ENCODE assay signal across 27 mouse cellular contexts in genomic region chr6:122334786-122335340, GRCm38 (mm10). TPM values are rescaled to one million over a fixed set of nuclear protein-coding genes. Genes with fewer than 3 reads are reported as not detected.
A peak's percentile ranks its signal among the peaks of the same experiment; 100 is the strongest.
DNase-seq lines count a peak whose midpoint lies in the region; ATAC-seq and TF ChIP-seq lines count a peak whose summit lies in the region.
"Had no signal": no experiment of that assay in that cellular context is flagged by ENCODE, and none has a peak within 500 bp of the region (broad histone marks: within the 10 kb centered on the region; RNA-seq: fewer than 3 reads in every experiment).

No protein-coding gene starts in this region.

- no peak for TF ChIP-seq CTCF in E14TG2a.4 (conservative IDR thresholded peaks at IDR 0.05; ENCODE audit: low read length)
- no peak for TF ChIP-seq CTCF in ES-Bruce4 (IDR thresholded peaks at IDR 0.05; ENCODE audit: low read depth, low read length)

- H3K9ac ChIP-seq in ES-Bruce4 (ENCODE audit: low read depth, poor library complexity, severe bottlenecking) = no peak overlapping the region
- H3K9ac ChIP-seq in intestine, embryonic 15.5 days = no peak overlapping the region
- H3K9ac ChIP-seq: forebrain, embryonic 12.5 days; heart, embryonic 12.5 days; limb, embryonic 15.5 days had no signal

- H3K4me3 ChIP-seq in E14TG2a.4 (replicated peaks; ENCODE audit: low read length) = peak overlapping the region; percentile 92
- H3K4me3 ChIP-seq in ES-Bruce4 (ENCODE audit: low read depth, low read length) = peak overlapping the region; percentile 8
- no peak overlapping the region for H3K4me3 ChIP-seq in intestine, embryonic 15.5 days (replicated peaks)
- H3K4me3 ChIP-seq: forebrain, embryonic 12.5 days; heart, embryonic 12.5 days; limb, embryonic 15.5 days had no signal

- H3K4me2 ChIP-seq in intestine, embryonic 15.5 days (replicated peaks) = no peak overlapping the region
- H3K4me2 ChIP-seq: forebrain, embryonic 12.5 days; heart, embryonic 12.5 days; limb, embryonic 15.5 days had no signal

- 0 out of 2 replicates have a peak, but pooled peaks have one; percentile 20 for TF ChIP-seq EP300 in ES-Bruce4 (IDR thresholded peaks at IDR 0.05; ENCODE audit: insufficient read depth, low read depth, low read length)

- DNase-seq in kidney, postnatal 14 days = peak; percentile 35
- no peak for DNase-seq in kidney, adult 8-10 months
- peak; percentile 46 to 70 for DNase-seq in kidney, postnatal 25 days
- DNase-seq in adrenal gland, postnatal 4 days (ENCODE audit: low spot score in 2 of 2) = no peak
- DNase-seq: adrenal gland, postnatal 36 days; cerebellum, adult 2 months; heart, postnatal 14 days; layer of hippocampus, postnatal 36 days; lung, postnatal 10 days; right cerebral cortex, postnatal 25 days; thymus, adult 18-20 months had no signal

- H3K9me3 ChIP-seq in E14TG2a.4 (ENCODE audit: low read length) = no peaks in the 10 kb centered on the region
- no peaks in the 10 kb centered on the region for H3K9me3 ChIP-seq in ES-Bruce4 (replicated peaks; ENCODE audit: control insufficient read depth, insufficient read depth, low read length, poor library complexity, severe bottlenecking)
- no peaks in the 10 kb centered on the region for H3K9me3 ChIP-seq in intestine, embryonic 15.5 days
- H3K9me3 ChIP-seq: forebrain, embryonic 12.5 days; heart, embryonic 12.5 days; limb, embryonic 15.5 days had no signal

- H3K27me3 ChIP-seq in E14TG2a.4 (ENCODE audit: insufficient read depth, low read length) (no peaks in the 10 kb centered on the region), ES-Bruce4 (ENCODE audit: control insufficient read depth, insufficient read depth, low read length, poor library complexity, severe bottlenecking) (no peaks in the 10 kb centered on the region)
- H3K27me3 ChIP-seq in intestine, embryonic 15.5 days (replicated peaks) = no peaks in the 10 kb centered on the region
- H3K27me3 ChIP-seq: forebrain, embryonic 12.5 days; heart, embryonic 12.5 days; limb, embryonic 15.5 days had no signal

- no peak for TF ChIP-seq POLR2A in ES-Bruce4 (IDR thresholded peaks at IDR 0.05; ENCODE audit: insufficient read depth, low read length)

- ATAC-seq in intestine, embryonic 15.5 days = no peak
- ATAC-seq: hindbrain, embryonic 16.5 days; midbrain, embryonic 16.5 days had no signal

- H3K36me3 ChIP-seq in E14TG2a.4 (ENCODE audit: insufficient read depth, low read length) = peaks cover 77% of the 10 kb centered on the region
- H3K36me3 ChIP-seq in ES-Bruce4 (ENCODE audit: control insufficient read depth, insufficient read depth, low read length, poor library complexity, severe bottlenecking) = peaks cover 71% of the 10 kb centered on the region
- 0 out of 2 replicates have a peak, but pooled peaks cover 7% of the 10 kb centered on the region for H3K36me3 ChIP-seq in intestine, embryonic 15.5 days

- peaks cover 69% of the 10 kb centered on the region for H3K4me1 ChIP-seq in E14TG2a.4 (replicated peaks; ENCODE audit: low read depth, low read length)
- H3K4me1 ChIP-seq in ES-Bruce4 (ENCODE audit: control insufficient read depth, insufficient read depth, low read length) = no peaks in the 10 kb centered on the region
- H3K4me1 ChIP-seq in intestine, embryonic 15.5 days (replicated peaks) = 0 out of 2 replicates have a peak, but pooled peaks cover 2% of the 10 kb centered on the region

- H3K27ac ChIP-seq in ES-Bruce4 (ENCODE audit: insufficient read depth, low read length) = no peak overlapping the region
- no peak overlapping the region for H3K27ac ChIP-seq in intestine, embryonic 15.5 days
- H3K27ac ChIP-seq: forebrain, embryonic 12.5 days; kidney, postnatal 0 days; limb, embryonic 15.5 days had no signal

- WGBS in intestine, embryonic 15.5 days = 84% methylated on average over 7 of the region's 7 CpGs

RNA-seq across cellular contexts. Expression of gene Phc1, which starts 5.5 kb away (rescaled TPM):
- 206 and 226 TPM in 2 replicates for polyA plus RNA-seq in ES-Bruce4 (2011; ENCODE audit: insufficient read depth, insufficient read length, low read depth, missing spikeins)
- total RNA-seq in adrenal gland, postnatal 4 days (2021) = 10 to 100 TPM; 41.8 to 43.9 TPM
- polyA plus RNA-seq in intestine, embryonic 15.5 days (2015; fragmentation: Nextera tagmentation; extraction: Ambion mirVana) = 9.3 and 10.1 TPM in 2 replicates

RNA-seq across cellular contexts. Expression of gene M6pr, which starts 26.3 kb away (rescaled TPM):
- 98.5 and 104 TPM in 2 replicates for polyA plus RNA-seq in ES-Bruce4 (2011; ENCODE audit: insufficient read depth, insufficient read length, low read depth, missing spikeins)
- 100 to 1,000 TPM; 138 to 140 TPM for total RNA-seq in adrenal gland, postnatal 4 days (2021)
- polyA plus RNA-seq in intestine, embryonic 15.5 days (2015; fragmentation: Nextera tagmentation; extraction: Ambion mirVana) = 132 and 134 TPM in 2 replicates

RNA-seq across cellular contexts. Expression of gene Klrg1, which starts 52.2 kb away (rescaled TPM):
- not detected in 2 replicates for polyA plus RNA-seq in ES-Bruce4 (2011; ENCODE audit: insufficient read depth, insufficient read length, low read depth, missing spikeins)
- not detected for total RNA-seq in adrenal gland, postnatal 4 days (2021)
- polyA plus RNA-seq in intestine, embryonic 15.5 days (2015; fragmentation: Nextera tagmentation; extraction: Ambion mirVana) = not detected in 2 replicates
- total RNA-seq: common myeloid progenitor, adult 5-6 weeks; granulocyte monocyte progenitor cell, adult 5-6 weeks; heart, postnatal 14 days; megakaryocyte progenitor cell, adult 5-6 weeks; neutrophil, adult 5-6 weeks had no signal
- polyA plus RNA-seq: embryonic facial prominence, embryonic 11.5 days; heart, embryonic 12.5 days; liver, embryonic 16.5 days; stomach, embryonic 14.5 days had no signal

Comparison
In these comparisons a context has a peak if more than half of its experiments do, and no peak if none do; other contexts are left out.
1. DNase-seq: peak in kidney, postnatal 14 days (single experiment) and kidney, postnatal 25 days (2 of 2); none in kidney, adult 8-10 months (0 of 2) and adrenal gland, postnatal 4 days (0 of 2).
2. RNA of gene Phc1, which starts 5.5 kb away (polyA plus RNA-seq): 206 to 226 TPM in ES-Bruce4; 9.3 to 10.1 TPM in intestine, embryonic 15.5 days; every median in the first group is over 10 times any median in the second.